Mouse (Mus musculus): Measurements from ENCODE around the gene Ankrd44. TPM values are rescaled to one million over a fixed set of nuclear protein-coding genes. Genes with fewer than 3 reads are reported as not detected.

Ankrd44 gene
- polyA plus RNA-seq, 1 experiment from 2014 or later = 4.8 TPM

- no peak for ATAC-seq (ENCODE audit: low read depth)
- Histone ChIP-seq H3K27me3 (ENCODE audit: control insufficient read depth, insufficient read depth, low read depth, low read length) (no peaks in the 10 kb centered on the region), H3K36me3 (ENCODE audit: control insufficient read depth, insufficient read depth) (no peaks in the 10 kb centered on the region), H3K9me3 (replicated peaks; ENCODE audit: control insufficient read depth, low read length) (no peaks in the 10 kb centered on the region), H3K27ac (ENCODE audit: low read length) (no peak overlapping the region), H3K4me1 (ENCODE audit: control insufficient read depth, low read depth, low read length) (no peaks in the 10 kb centered on the region), H3K4me2 (ENCODE audit: low read depth, low read length) (no peak overlapping the region), H3K9ac (ENCODE audit: low read depth, low read length) (no peak overlapping the region), H3K4me3 (ENCODE audit: low read depth, low read length) (no peak overlapping the region)
- 58% methylated on average over 3 of the region's 3 CpGs for WGBS (ENCODE audit: insufficient replicate concordance)
Measured at GRCm38 (mm10) chr1:54711568-54711967, 214.6 kb downstream of the Ankrd44 start.

- Histone ChIP-seq H3K36me3 (ENCODE audit: control insufficient read depth, insufficient read depth) (no peaks in the 10 kb centered on the region), H3K27ac (ENCODE audit: low read length) (no peak overlapping the region), H3K9me3 (replicated peaks; ENCODE audit: control insufficient read depth, low read length) (no peaks in the 10 kb centered on the region), H3K9ac (ENCODE audit: low read depth, low read length) (no peak overlapping the region), H3K27me3 (ENCODE audit: control insufficient read depth, insufficient read depth, low read depth, low read length) (no peaks in the 10 kb centered on the region), H3K4me3 (ENCODE audit: low read depth, low read length) (no peak overlapping the region), H3K4me2 (ENCODE audit: low read depth, low read length) (no peak overlapping the region), H3K4me1 (ENCODE audit: control insufficient read depth, low read depth, low read length) (no peaks in the 10 kb centered on the region)
- ATAC-seq (ENCODE audit: low read depth) = no peak
- WGBS (ENCODE audit: insufficient replicate concordance) = 55% methylated on average over 1 of the region's 1 CpGs
Measured at GRCm38 (mm10) chr1:54710550-54710949, 215.6 kb downstream of the Ankrd44 start.

- no peaks in the 10 kb centered on the region for H3K4me1 ChIP-seq (ENCODE audit: control insufficient read depth, low read depth, low read length)
- no peak for ATAC-seq (ENCODE audit: low read depth)
- no peak overlapping the region for H3K4me3 ChIP-seq (ENCODE audit: low read depth, low read length)
- no peaks in the 10 kb centered on the region for H3K9me3 ChIP-seq (replicated peaks; ENCODE audit: control insufficient read depth, low read length)
- no peaks in the 10 kb centered on the region for H3K36me3 ChIP-seq (ENCODE audit: control insufficient read depth, insufficient read depth)
- no peak overlapping the region for H3K9ac ChIP-seq (ENCODE audit: low read depth, low read length)
- WGBS (ENCODE audit: insufficient replicate concordance) = 75% methylated on average over 8 of the region's 8 CpGs
- H3K27ac ChIP-seq (ENCODE audit: low read length) = no peak overlapping the region
- no peak overlapping the region for H3K4me2 ChIP-seq (ENCODE audit: low read depth, low read length)
- H3K27me3 ChIP-seq (ENCODE audit: control insufficient read depth, insufficient read depth, low read depth, low read length) = no peaks in the 10 kb centered on the region
Measured at GRCm38 (mm10) chr1:54707888-54708565, 218.2 kb downstream of the Ankrd44 start.

- H3K4me3 ChIP-seq (ENCODE audit: low read depth, low read length) = no peak overlapping the region
- no peak overlapping the region for H3K4me2 ChIP-seq (ENCODE audit: low read depth, low read length)
- ATAC-seq (ENCODE audit: low read depth) = no peak
- WGBS (ENCODE audit: insufficient replicate concordance) = 61% methylated on average over 10 of the region's 10 CpGs
- H3K27me3 ChIP-seq (ENCODE audit: control insufficient read depth, insufficient read depth, low read depth, low read length) = no peaks in the 10 kb centered on the region
- H3K4me1 ChIP-seq (ENCODE audit: control insufficient read depth, low read depth, low read length) = no peaks in the 10 kb centered on the region
- no peak overlapping the region for H3K27ac ChIP-seq (ENCODE audit: low read length)
- H3K9ac ChIP-seq (ENCODE audit: low read depth, low read length) = no peak overlapping the region
- H3K9me3 ChIP-seq (replicated peaks; ENCODE audit: control insufficient read depth, low read length) = no peaks in the 10 kb centered on the region
- no peaks in the 10 kb centered on the region for H3K36me3 ChIP-seq (ENCODE audit: control insufficient read depth, insufficient read depth)
Measured at GRCm38 (mm10) chr1:54707036-54707887, 218.9 kb downstream of the Ankrd44 start.

- no peaks in the 10 kb centered on the region for H3K9me3 ChIP-seq (replicated peaks; ENCODE audit: control insufficient read depth, low read length)
- no peak overlapping the region for H3K4me2 ChIP-seq (ENCODE audit: low read depth, low read length)
- 11% methylated on average over 3 of the region's 3 CpGs for WGBS (ENCODE audit: insufficient replicate concordance)
- no peak overlapping the region for H3K4me3 ChIP-seq (ENCODE audit: low read depth, low read length)
- H3K27ac ChIP-seq (ENCODE audit: low read length) = no peak overlapping the region
- H3K4me1 ChIP-seq (ENCODE audit: control insufficient read depth, low read depth, low read length) = no peaks in the 10 kb centered on the region
- no peaks in the 10 kb centered on the region for H3K27me3 ChIP-seq (ENCODE audit: control insufficient read depth, insufficient read depth, low read depth, low read length)
- H3K36me3 ChIP-seq (ENCODE audit: control insufficient read depth, insufficient read depth) = no peaks in the 10 kb centered on the region
- H3K9ac ChIP-seq (ENCODE audit: low read depth, low read length) = no peak overlapping the region
- no peak for ATAC-seq (ENCODE audit: low read depth)
Measured at GRCm38 (mm10) chr1:54706621-54707020, 219.6 kb downstream of the Ankrd44 start.

GRCm38 (mm10) chr1:54703466-54703865 lies 222.7 kb downstream of the Ankrd44 start:
- Histone ChIP-seq H3K27ac (ENCODE audit: low read length) (no peak overlapping the region), H3K4me2 (ENCODE audit: low read depth, low read length) (no peak overlapping the region), H3K4me3 (ENCODE audit: low read depth, low read length) (no peak overlapping the region), H3K9me3 (replicated peaks; ENCODE audit: control insufficient read depth, low read length) (no peaks in the 10 kb centered on the region), H3K27me3 (ENCODE audit: control insufficient read depth, insufficient read depth, low read depth, low read length) (no peaks in the 10 kb centered on the region), H3K9ac (ENCODE audit: low read depth, low read length) (no peak overlapping the region), H3K4me1 (ENCODE audit: control insufficient read depth, low read depth, low read length) (no peaks in the 10 kb centered on the region), H3K36me3 (ENCODE audit: control insufficient read depth, insufficient read depth) (no peaks in the 10 kb centered on the region)
- 52% methylated on average over 1 of the region's 1 CpGs for WGBS (ENCODE audit: insufficient replicate concordance)
- ATAC-seq (ENCODE audit: low read depth) = no peak

- H3K4me2 ChIP-seq (ENCODE audit: low read depth, low read length) = no peak overlapping the region
- no peaks in the 10 kb centered on the region for H3K36me3 ChIP-seq (ENCODE audit: control insufficient read depth, insufficient read depth)
- ATAC-seq (ENCODE audit: low read depth) = no peak
Measured at GRCm38 (mm10) chr1:54702918-54703317, 223.3 kb downstream of the Ankrd44 start.

GRCm38 (mm10) chr1:54695396-54695795 lies 230.8 kb downstream of the Ankrd44 start:
- Histone ChIP-seq H3K9me3 (replicated peaks; ENCODE audit: control insufficient read depth, low read length) (no peaks in the 10 kb centered on the region), H3K9ac (ENCODE audit: low read depth, low read length) (no peak overlapping the region), H3K4me2 (ENCODE audit: low read depth, low read length) (no peak overlapping the region), H3K4me1 (ENCODE audit: control insufficient read depth, low read depth, low read length) (no peaks in the 10 kb centered on the region), H3K27me3 (ENCODE audit: control insufficient read depth, insufficient read depth, low read depth, low read length) (no peaks in the 10 kb centered on the region), H3K4me3 (ENCODE audit: low read depth, low read length) (no peak overlapping the region), H3K36me3 (ENCODE audit: control insufficient read depth, insufficient read depth) (no peaks in the 10 kb centered on the region), H3K27ac (ENCODE audit: low read length) (no peak overlapping the region)
- ATAC-seq (ENCODE audit: low read depth) = no peak
- 57% methylated on average over 3 of the region's 3 CpGs for WGBS (ENCODE audit: insufficient replicate concordance)

More at GRCm38 (mm10) chr1:54702918-54703317, 223.3 kb downstream of the Ankrd44 start:
- Histone ChIP-seq H3K9ac (ENCODE audit: low read depth, low read length) (no peak overlapping the region), H3K27ac (ENCODE audit: low read length) (no peak overlapping the region), H3K9me3 (replicated peaks; ENCODE audit: control insufficient read depth, low read length) (no peaks in the 10 kb centered on the region), H3K4me1 (ENCODE audit: control insufficient read depth, low read depth, low read length) (no peaks in the 10 kb centered on the region), H3K4me3 (ENCODE audit: low read depth, low read length) (no peak overlapping the region), H3K27me3 (ENCODE audit: control insufficient read depth, insufficient read depth, low read depth, low read length) (no peaks in the 10 kb centered on the region)

- no peaks in the 10 kb centered on the region for H3K36me3 ChIP-seq (ENCODE audit: control insufficient read depth, insufficient read depth)
- H3K27ac ChIP-seq (ENCODE audit: low read length) = no peak overlapping the region
- ATAC-seq (ENCODE audit: low read depth) = no peak
- no peak overlapping the region for H3K4me2 ChIP-seq (ENCODE audit: low read depth, low read length)
- no peak overlapping the region for H3K9ac ChIP-seq (ENCODE audit: low read depth, low read length)
- H3K9me3 ChIP-seq (replicated peaks; ENCODE audit: control insufficient read depth, low read length) = no peaks in the 10 kb centered on the region
- no peaks in the 10 kb centered on the region for H3K27me3 ChIP-seq (ENCODE audit: control insufficient read depth, insufficient read depth, low read depth, low read length)
- no peak overlapping the region for H3K4me3 ChIP-seq (ENCODE audit: low read depth, low read length)
- no peaks in the 10 kb centered on the region for H3K4me1 ChIP-seq (ENCODE audit: control insufficient read depth, low read depth, low read length)
Measured at GRCm38 (mm10) chr1:54691824-54692223, 234.4 kb downstream of the Ankrd44 start.

All from liver, embryonic 16.5 days (tissue).